In genomic region chr10:80827870-80828420, GRCm38 (mm10) we compare ENCODE assay signal across 1 mouse cellular context.
TF ChIP-seq lines count a peak whose summit lies in the region.

No protein-coding gene starts in this region.

TF ChIP-seq in ES-E14, 5 proteins besides CTCF, POLR2A, EP300 and RAD21 (continued from another document):
- TF ChIP-seq CHD2 (IDR thresholded peaks at IDR 0.05; ENCODE audit: low read depth, low read length), result no peak
- no peak for TF ChIP-seq ZC3H11A (IDR thresholded peaks at IDR 0.05; ENCODE audit: borderline replicate concordance, low read depth, low read length)
